Mouse (Mus musculus) ovary, adult 18-20 months (tissue): ENCODE data around the gene Kcns3.

Experiments
- DNase-seq: peaks from one replicate; pipeline ENCODE4 v3.0.0; 2022; ENCODE audit warnings: low spot score, mixed read lengths

The Kcns3 gene

GRCm38 (mm10) chr12:11151015-11151414, at the start of gene Kcns3:
Kcns3 (minus strand) TSS chr12:11151056.
- DNase-seq, result no peak

- no peak for DNase-seq
Observed at GRCm38 (mm10) chr12:11198551-11198950, 47.7 kb upstream of the Kcns3 start.

GRCm38 (mm10) chr12:11198026-11198425, 47.2 kb upstream of the Kcns3 start:
- no peak for DNase-seq

- no peak for DNase-seq
Observed at GRCm38 (mm10) chr12:11196830-11197229, 46.0 kb upstream of the Kcns3 start.

- peak; percentile 43 for DNase-seq
Observed at GRCm38 (mm10) chr12:11196142-11196597, 45.3 kb upstream of the Kcns3 start.

- no peak for DNase-seq
Observed at GRCm38 (mm10) chr12:11195031-11195430, 44.2 kb upstream of the Kcns3 start.

GRCm38 (mm10) chr12:11178486-11179154, 27.8 kb upstream of the Kcns3 start:
- DNase-seq, result peak; percentile 65

GRCm38 (mm10) chr12:11177408-11178394, 26.8 kb upstream of the Kcns3 start:
- DNase-seq, result no peak

- DNase-seq, result no peak
Observed at GRCm38 (mm10) chr12:11158670-11159069, 7.8 kb upstream of the Kcns3 start.

- no peak for DNase-seq
Observed at GRCm38 (mm10) chr12:11155123-11155522, 4.3 kb upstream of the Kcns3 start.

- DNase-seq, result no peak
Observed at GRCm38 (mm10) chr12:11153587-11153986, 2.7 kb upstream of the Kcns3 start.

- peak; percentile 32 for DNase-seq
Observed at GRCm38 (mm10) chr12:11150192-11150935, 492 bp downstream of the Kcns3 start.

- DNase-seq, result peak; percentile 57
Observed at GRCm38 (mm10) chr12:11149421-11150191, 1.2 kb downstream of the Kcns3 start.

- DNase-seq, result no peak
Observed at GRCm38 (mm10) chr12:11149121-11149420, 1.8 kb downstream of the Kcns3 start.

GRCm38 (mm10) chr12:11144894-11145293, 6.0 kb downstream of the Kcns3 start:
- DNase-seq, result no peak

GRCm38 (mm10) chr12:11132418-11132817, 18.4 kb downstream of the Kcns3 start:
- DNase-seq, result no peak

GRCm38 (mm10) chr12:11129188-11129587, 21.7 kb downstream of the Kcns3 start:
- DNase-seq, result no peak

GRCm38 (mm10) chr12:11126186-11126759, 24.6 kb downstream of the Kcns3 start:
- DNase-seq, result no peak

GRCm38 (mm10) chr12:11101565-11101964, 49.3 kb downstream of the Kcns3 start:
- no peak for DNase-seq

- no peak for DNase-seq
Observed at GRCm38 (mm10) chr12:11088626-11089372, 62.1 kb downstream of the Kcns3 start.

- no peak for DNase-seq
Observed at GRCm38 (mm10) chr12:11086866-11087265, 64.0 kb downstream of the Kcns3 start.
